Mouse (Mus musculus) MEL (cell line): ENCODE results near the gene Atf7ip. TPM values are rescaled to one million over a fixed set of nuclear protein-coding genes. Genes with fewer than 3 reads are reported as not detected.

Source experiments
- DNase-seq: peaks from one replicate; pipeline ENCODE4 v3.0.0; 2011; ENCODE audit warnings: low read depth, low spot score
- H3K27ac ChIP-seq: 2 replicates; pipeline ENCODE4 v1.5.1; 2012; ENCODE audit warnings: low read depth, mild to moderate bottlenecking, control low read depth, low read length, moderate library complexity; ENCODE audit not compliant: control insufficient read depth
- H3K27me3 ChIP-seq, 2 experiments: fragments of 150-350 bp in 1 of 2; sonication (generic) in 1 of 2; 2 replicates each; pipeline ENCODE4 v1.6.1; 2012; ENCODE audit warnings: low read length in 2 of 2, mild to moderate bottlenecking in 2 of 2, improper control_type of control experiment in 1 of 2, moderate library complexity in 1 of 2; ENCODE audit not compliant: insufficient read depth in 2 of 2, control insufficient read depth in 1 of 2
- H3K36me3 ChIP-seq, 2 experiments: 2 replicates each; pipeline ENCODE4 v1.6.1; 2012 to 2014; ENCODE audit warnings: low read length in 2 of 2, improper control_type of control experiment in 1 of 2, inconsistent platforms in 1 of 2, mild to moderate bottlenecking in 1 of 2; ENCODE audit not compliant: insufficient read depth in 2 of 2, control insufficient read depth in 1 of 2
- H3K4me1 ChIP-seq, 2 experiments: fragments of 150-350 bp in 1 of 2; sonication (generic) in 1 of 2; 2 replicates each; pipeline ENCODE4 v1.6.1; 2012; ENCODE audit warnings: low read length in 2 of 2, improper control_type of control experiment in 1 of 2, mild to moderate bottlenecking in 1 of 2; ENCODE audit not compliant: insufficient read depth in 2 of 2, control insufficient read depth in 1 of 2
- H3K4me3 ChIP-seq, 2 experiments: fragments of 150-350 bp in 1 of 2; sonication (generic) in 1 of 2; 2 replicates each; pipeline ENCODE4 v1.5.1; 2012; ENCODE audit warnings: low read depth in 2 of 2, low read length in 2 of 2, mild to moderate bottlenecking in 2 of 2, moderate library complexity in 2 of 2, control low read depth in 1 of 2, improper control_type of control experiment in 1 of 2; ENCODE audit not compliant: control insufficient read depth in 1 of 2, insufficient read depth in 1 of 2
- H3K79me2 ChIP-seq: 2 replicates; pipeline ENCODE4 v1.6.1; 2012; ENCODE audit warnings: mild to moderate bottlenecking, low read length, moderate library complexity; ENCODE audit not compliant: control insufficient read depth, poor library complexity, insufficient read depth
- H3K9ac ChIP-seq: 2 replicates; pipeline ENCODE4 v1.6.1; 2012; ENCODE audit warnings: low read depth, mild to moderate bottlenecking, control low read depth, low read length, moderate library complexity; ENCODE audit not compliant: control insufficient read depth, poor library complexity, severe bottlenecking
- H3K9me3 ChIP-seq: fragments of 150-350 bp; sonication (generic); replicated peaks from 2 replicates; pipeline ENCODE4 v1.6.1; 2012; ENCODE audit warnings: mild to moderate bottlenecking, low read length, improper control_type of control experiment, moderate library complexity; ENCODE audit not compliant: insufficient read depth
- CTCF ChIP-seq, 3 experiments: IDR thresholded peaks in 2 of 3; conservative IDR thresholded peaks in 1 of 3; 2 replicates each; pipeline ENCODE4 v1.5.1; 2011 to 2012; ENCODE audit warnings: low read length in 3 of 3, low read depth in 2 of 3, mild to moderate bottlenecking in 2 of 3, improper control_type of control experiment in 1 of 3, inconsistent platforms in 1 of 3, mixed read lengths in 1 of 3, moderate library complexity in 1 of 3; ENCODE audit not compliant: control insufficient read depth in 1 of 3, insufficient read depth in 1 of 3, poor library complexity in 1 of 3, severe bottlenecking in 1 of 3
- E2F4 ChIP-seq: IDR thresholded peaks from 2 replicates; pipeline ENCODE4 v1.6.1; 2011; ENCODE audit warnings: low read depth, low read length, improper control_type of control experiment, borderline replicate concordance
- ELF1 ChIP-seq: IDR thresholded peaks from 2 replicates; pipeline ENCODE4 v1.6.1; 2014; ENCODE audit warnings: low read depth, mild to moderate bottlenecking, inconsistent platforms, low read length, improper control_type of control experiment, moderate library complexity
- ETS1 ChIP-seq: IDR thresholded peaks from 2 replicates; pipeline ENCODE4 v1.6.1; 2012; ENCODE audit warnings: low read depth, mild to moderate bottlenecking, inconsistent platforms, low read length, improper control_type of control experiment, moderate library complexity
- GABPA ChIP-seq: IDR thresholded peaks from 2 replicates; pipeline ENCODE4 v1.6.1; 2012; ENCODE audit warnings: low read depth, mild to moderate bottlenecking, inconsistent platforms, low read length, improper control_type of control experiment, moderate library complexity
- GATA1 ChIP-seq: IDR thresholded peaks from 2 replicates; pipeline ENCODE4 v1.6.1; 2011; ENCODE audit warnings: low read depth, low read length, improper control_type of control experiment
- JUND ChIP-seq: IDR thresholded peaks from 2 replicates; pipeline ENCODE4 v1.6.1; 2011; ENCODE audit warnings: low read depth, mild to moderate bottlenecking, improper control_type of control experiment, low read length
- KAT2A ChIP-seq: conservative IDR thresholded peaks from 2 replicates; pipeline ENCODE4 v1.6.1; 2012; ENCODE audit warnings: low read depth, low read length, improper control_type of control experiment, inconsistent platforms
- MAZ ChIP-seq: IDR thresholded peaks from 2 replicates; pipeline ENCODE4 v1.6.1; 2012; ENCODE audit warnings: low read depth, mild to moderate bottlenecking, inconsistent platforms, low read length, improper control_type of control experiment
- MXI1 ChIP-seq: IDR thresholded peaks from 2 replicates; pipeline ENCODE4 v1.6.1; 2011; ENCODE audit warnings: mild to moderate bottlenecking, low read depth, low read length, improper control_type of control experiment
- MYC ChIP-seq: IDR thresholded peaks from 2 replicates; pipeline ENCODE4 v1.6.1; 2011; ENCODE audit warnings: low read depth, mild to moderate bottlenecking, low read length, improper control_type of control experiment, moderate library complexity
- POLR2A ChIP-seq, 2 experiments: IDR thresholded peaks; 2 replicates each; pipeline ENCODE4 v1.6.1; 2011 to 2012; ENCODE audit warnings: low read length in 2 of 2, mild to moderate bottlenecking in 2 of 2, control low read depth in 1 of 2, improper control_type of control experiment in 1 of 2, low read depth in 1 of 2, moderate library complexity in 1 of 2; ENCODE audit not compliant: control insufficient read depth in 1 of 2, insufficient read depth in 1 of 2, poor library complexity in 1 of 2
- POLR2AphosphoS2 ChIP-seq: IDR thresholded peaks from 2 replicates; pipeline ENCODE4 v1.6.1; 2011; ENCODE audit warnings: low read length, improper control_type of control experiment
- POLR2AphosphoS5 ChIP-seq: IDR thresholded peaks from 2 replicates; pipeline ENCODE4 v1.6.1; 2012; ENCODE audit warnings: low read depth, borderline replicate concordance, mild to moderate bottlenecking, inconsistent platforms, low read length, moderate library complexity, mixed read lengths
- RAD21 ChIP-seq: IDR thresholded peaks from 2 replicates; pipeline ENCODE4 v1.6.1; 2011; ENCODE audit warnings: mild to moderate bottlenecking, low read depth, low read length, improper control_type of control experiment
- SIN3A ChIP-seq: IDR thresholded peaks from 2 replicates; pipeline ENCODE4 v1.6.1; 2012; ENCODE audit warnings: low read length, improper control_type of control experiment, inconsistent platforms
- SMC3 ChIP-seq: IDR thresholded peaks from 2 replicates; pipeline ENCODE4 v1.6.1; 2011; ENCODE audit warnings: low read depth, low read length, improper control_type of control experiment
- TAL1 ChIP-seq: IDR thresholded peaks from 2 replicates; pipeline ENCODE4 v1.6.1; 2012; ENCODE audit warnings: mild to moderate bottlenecking, inconsistent platforms, low read length, moderate library complexity, mixed read lengths
- TBP ChIP-seq: IDR thresholded peaks from 2 replicates; pipeline ENCODE4 v1.8.0; 2011; ENCODE audit warnings: low read depth, low read length, improper control_type of control experiment
- USF2 ChIP-seq, 2 experiments: IDR thresholded peaks; 2 replicates each; pipeline ENCODE4 v1.6.1; 2011 to 2012; ENCODE audit warnings: improper control_type of control experiment in 2 of 2, low read length in 2 of 2, borderline replicate concordance in 1 of 2, inconsistent platforms in 1 of 2, low read depth in 1 of 2, mild to moderate bottlenecking in 1 of 2; ENCODE audit not compliant: insufficient read depth in 1 of 2
- ZC3H11A ChIP-seq: IDR thresholded peaks from 2 replicates; pipeline ENCODE4 v1.6.1; 2012; ENCODE audit warnings: low read depth, mild to moderate bottlenecking, inconsistent platforms, low read length, improper control_type of control experiment
- ZKSCAN1 ChIP-seq: IDR thresholded peaks from 2 replicates; pipeline ENCODE4 v1.6.1; 2012; ENCODE audit warnings: low read depth, mild to moderate bottlenecking, inconsistent platforms, low read length, improper control_type of control experiment, moderate library complexity
- ZNF384 ChIP-seq: IDR thresholded peaks from 2 replicates; pipeline ENCODE4 v1.6.1; 2012; ENCODE audit warnings: low read depth, mild to moderate bottlenecking, inconsistent platforms, low read length, improper control_type of control experiment
- polyA plus RNA-seq, 2 experiments: library from polyadenylated mRNA; stranded (reverse) in 1 of 2; unstranded in 1 of 2; fragments of >175 nt in 1 of 2; fragments of >200 nt in 1 of 2; gene quantifications; 2 replicates each; pipeline versions ENCODE4 v1.2.1 to v1.2.4; 2012; ENCODE audit warnings: low replicate concordance in 2 of 2, low read depth in 1 of 2; ENCODE audit not compliant: insufficient read length in 2 of 2, insufficient read depth in 1 of 2, missing spikeins in 1 of 2
- total RNA-seq: library from RNA; depleted of rRNA; stranded (reverse); fragments of 300-350 nt; gene quantifications from 2 replicates; pipeline ENCODE4 v1.2.3, GENCODE M21; 2012

Gene Atf7ip
- total and polyA plus RNA-seq, 3 experiments, result 7.3 to 56.1 (median 24.6) TPM

DNA sequence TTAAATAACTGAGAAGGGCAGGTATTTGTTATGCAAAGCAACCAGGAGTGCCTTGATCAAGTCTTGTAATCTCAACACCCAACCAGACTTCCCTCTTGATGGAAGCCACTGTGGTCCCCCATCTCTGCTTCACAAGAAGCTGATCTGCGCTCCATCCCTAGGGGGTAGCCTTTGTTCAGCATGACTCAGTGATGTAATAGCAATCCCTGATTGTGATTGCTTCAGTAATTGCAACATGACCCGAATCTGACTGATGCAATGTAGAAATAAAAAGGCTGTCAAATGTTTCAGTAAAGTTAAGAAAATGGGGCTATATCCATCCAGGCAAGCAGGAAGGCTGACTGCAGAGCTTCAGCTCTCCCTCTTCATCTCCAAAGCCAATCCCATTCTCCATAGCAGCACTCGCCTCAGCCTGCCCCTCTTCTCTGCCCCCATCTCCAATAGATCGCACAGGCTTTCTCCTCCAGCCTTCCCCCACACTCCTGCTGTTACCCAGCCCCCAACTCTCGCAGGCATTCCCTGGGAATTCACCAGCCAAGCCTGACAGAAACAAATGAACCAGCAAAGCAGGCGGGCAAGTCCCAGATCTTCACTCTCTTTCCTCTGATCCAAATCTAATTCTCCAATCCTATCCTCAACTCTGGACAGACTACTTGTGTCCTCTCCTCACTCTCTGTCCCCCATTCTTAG, 30.7 kb upstream of the Atf7ip start:
- H3K9me3 ChIP-seq, result no peaks in the 10 kb centered on the region
- TF ChIP-seq ZC3H11A (no peak), SIN3A (no peak), GATA1 (no peak), MAZ (no peak), POLR2AphosphoS5 (no peak), USF2 (IDR thresholded peaks at IDR 0.05; ENCODE audit: borderline replicate concordance in 1 of 2, insufficient read depth in 1 of 2, low read depth in 1 of 2, low read length in 2 of 2) (no peak), ELF1 (no peak), POLR2A (IDR thresholded peaks at IDR 0.05; ENCODE audit: control insufficient read depth in 1 of 2, insufficient read depth in 1 of 2, low read depth in 1 of 2, low read length in 2 of 2, poor library complexity in 1 of 2) (no peak), JUND (no peak), ZKSCAN1 (no peak), CTCF (IDR thresholded peaks at IDR 0.05 in 2 of 3, conservative IDR thresholded peaks at IDR 0.05 in 1 of 3; ENCODE audit: control insufficient read depth in 1 of 3, insufficient read depth in 1 of 3, low read depth in 2 of 3, low read length in 3 of 3, poor library complexity in 1 of 3, severe bottlenecking in 1 of 3) (no peak), TBP (no peak), TAL1 (no peak), SMC3 (no peak), ZNF384 (no peak), GABPA (no peak), MXI1 (no peak), POLR2AphosphoS2 (no peak), ETS1 (no peak)
- no peak for DNase-seq

DNA sequence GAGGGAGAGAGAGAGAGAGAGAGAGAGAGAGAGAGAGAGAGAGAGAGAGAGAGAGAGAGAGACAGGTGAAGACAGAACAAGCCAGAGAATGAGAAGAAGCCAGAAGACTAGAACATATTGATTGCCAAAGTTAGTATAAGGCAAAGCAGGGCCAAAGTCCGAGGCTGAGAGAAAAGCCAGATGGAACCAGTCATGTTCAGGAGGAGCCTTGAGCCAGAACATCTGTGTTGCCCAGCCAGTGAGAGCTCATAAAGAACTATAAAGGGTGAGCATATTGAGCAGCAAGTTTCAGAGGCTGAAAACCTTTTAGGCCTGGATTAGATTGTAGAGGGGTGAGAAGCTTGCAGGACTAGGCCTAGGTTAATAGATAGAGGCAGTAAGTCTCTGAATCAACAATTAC, 28.1 kb upstream of the Atf7ip start:
- Histone ChIP-seq H3K9ac (no peak overlapping the region), H3K27ac (no peak overlapping the region), H3K36me3 (peaks cover 0 to 8% of the 10 kb centered on the region in 2 experiments; a peak in 2 of 4 replicates), H3K79me2 (no peaks in the 10 kb centered on the region), H3K4me3 (no peak overlapping the region), H3K9me3 (no peaks in the 10 kb centered on the region), H3K4me1 (peaks cover 0 to 19% of the 10 kb centered on the region in 2 experiments; a peak in 2 of 4 replicates), H3K27me3 (no peaks in the 10 kb centered on the region)
- no peak for DNase-seq
- no peak for TF ChIP-seq SIN3A
- TF ChIP-seq GATA1, result no peak
- no peak for TF ChIP-seq POLR2A (IDR thresholded peaks at IDR 0.05; ENCODE audit: control insufficient read depth in 1 of 2, insufficient read depth in 1 of 2, low read depth in 1 of 2, low read length in 2 of 2, poor library complexity in 1 of 2)
- no peak for TF ChIP-seq TAL1
- no peak for TF ChIP-seq ETS1
- TF ChIP-seq ELF1, result no peak
- no peak for TF ChIP-seq MYC
- TF ChIP-seq KAT2A, result no peak
- no peak for TF ChIP-seq RAD21
- no peak for TF ChIP-seq E2F4

More for the DNA sequence above, 30.7 kb upstream of the Atf7ip start:
- H3K27ac ChIP-seq, result no peak overlapping the region
- H3K4me1 ChIP-seq, result peaks cover 0 to 23% of the 10 kb centered on the region in 2 experiments; a peak in 2 of 4 replicates
- H3K36me3 ChIP-seq, result peaks cover 0 to 11% of the 10 kb centered on the region in 2 experiments; a peak in 2 of 4 replicates
- H3K4me3 ChIP-seq, result no peak overlapping the region
- no peaks in the 10 kb centered on the region for H3K27me3 ChIP-seq
- H3K79me2 ChIP-seq, result no peaks in the 10 kb centered on the region; the same call in 1 of the 2 replicates
- no peak overlapping the region for H3K9ac ChIP-seq
